Mouse (Mus musculus) CH12.LX (cell line): ENCODE data around the gene Kctd17.

Experiments
- CTCF ChIP-seq, 2 experiments: IDR thresholded peaks in 1 of 2; conservative IDR thresholded peaks in 1 of 2; 2 replicates each; pipeline ENCODE4 v1.5.1; 2011 to 2012; ENCODE audit warnings: low read depth in 2 of 2, low read length in 2 of 2, improper control_type of control experiment in 1 of 2, inconsistent platforms in 1 of 2, mild to moderate bottlenecking in 1 of 2, moderate library complexity in 1 of 2
- POLR2AphosphoS2 ChIP-seq: IDR thresholded peaks from 2 replicates; pipeline ENCODE4 v1.6.1; 2011; ENCODE audit warnings: low read depth, low read length, improper control_type of control experiment
- USF1 ChIP-seq: IDR thresholded peaks from 2 replicates; pipeline ENCODE4 v1.6.1; 2014; ENCODE audit warnings: low read depth, mild to moderate bottlenecking, inconsistent platforms, low read length, improper control_type of control experiment

- TF ChIP-seq POLR2AphosphoS2 = no peak
- no peak for TF ChIP-seq CTCF (conservative IDR thresholded peaks at IDR 0.05 in 1 of 2, IDR thresholded peaks at IDR 0.05 in 1 of 2; ENCODE audit: low read depth in 2 of 2, low read length in 2 of 2)
- no peak for TF ChIP-seq USF1
These were observed 27.0 kb upstream of the Kctd17 start for GRCm38 (mm10) chr15:78401345-78401744.
